Mouse (Mus musculus) midbrain, embryonic 11.5 days (tissue): ENCODE results near the gene Dus2. TPM values are rescaled to one million over a fixed set of nuclear protein-coding genes. Genes with fewer than 3 reads are reported as not detected.

ENCODE experiments used
- ATAC-seq: fragments of 200-750 bp; cut with Nextera tagmentation; 2 replicates; pipeline ENCODE4 v1.8.0; 2017; ENCODE audit warnings: moderate TSS enrichment, moderate library complexity; ENCODE audit not compliant: low FRiP score
- DNase-seq: peaks from one replicate; pipeline ENCODE4 v3.0.0; 2015; ENCODE audit warnings: low spot score; ENCODE audit errors: missing footprints
- H3K27ac ChIP-seq: fragments of 300-500 bp; sonication (generic); 2 replicates; pipeline ENCODE4 v1.5.1; 2014; ENCODE audit warnings: low read depth, low read length
- H3K27me3 ChIP-seq: fragments of 300-500 bp; sonication (generic); 2 replicates; pipeline ENCODE4 v1.6.1; 2014; ENCODE audit warnings: mild to moderate bottlenecking, low read length, moderate library complexity, mixed read lengths; ENCODE audit not compliant: control insufficient read depth, insufficient read depth
- H3K36me3 ChIP-seq: fragments of 300-500 bp; sonication (generic); 2 replicates; pipeline ENCODE4 v1.6.1; 2014; ENCODE audit warnings: mild to moderate bottlenecking, low read length, moderate library complexity, mixed read lengths; ENCODE audit not compliant: control insufficient read depth, insufficient read depth
- H3K4me1 ChIP-seq: fragments of 300-500 bp; sonication (generic); 2 replicates; pipeline ENCODE4 v1.6.1; 2014; ENCODE audit warnings: low read length; ENCODE audit not compliant: control insufficient read depth, insufficient read depth
- H3K4me2 ChIP-seq: fragments of 300-500 bp; sonication (generic); 2 replicates; pipeline ENCODE4 v1.6.1; 2014; ENCODE audit warnings: mild to moderate bottlenecking, moderate library complexity
- H3K4me3 ChIP-seq: fragments of 300-500 bp; sonication (generic); 2 replicates; pipeline ENCODE4 v1.5.1; 2014; ENCODE audit warnings: low read depth, low read length
- H3K9ac ChIP-seq: fragments of 300-500 bp; sonication (generic); 2 replicates; pipeline ENCODE4 v1.6.1; 2014; ENCODE audit warnings: low read length
- H3K9me3 ChIP-seq: fragments of 300-500 bp; sonication (generic); 2 replicates; pipeline ENCODE4 v1.6.1; 2016; ENCODE audit warnings: low read length; ENCODE audit not compliant: control insufficient read depth
- WGBS: fragments of 180-500 bp; shearing (Covaris S2); extraction: QIAGEN DNeasy Blood & Tissue Kit; methylation state at CpG from one replicate; pipeline ENCODE4 v1.1.7; 2014; 5-methylcytosine and 5-hydroxymethylcytosine counted together
- microRNA-seq: library from miRNA; unstranded; fragments of <30 nt; microRNA quantifications from one replicate; pipeline ENCODE4, GENCODE M21; 2017
- polyA plus RNA-seq: library from polyadenylated mRNA; unstranded; fragments of >200 nt; fragmentation: Nextera tagmentation; extraction: Ambion mirVana; gene quantifications from 2 replicates; pipeline ENCODE4 v1.2.1, GENCODE M21; 2014

Dus2 gene
- polyA plus RNA-seq, 1 experiment from 2014 or later = 14.4 TPM

DNA sequence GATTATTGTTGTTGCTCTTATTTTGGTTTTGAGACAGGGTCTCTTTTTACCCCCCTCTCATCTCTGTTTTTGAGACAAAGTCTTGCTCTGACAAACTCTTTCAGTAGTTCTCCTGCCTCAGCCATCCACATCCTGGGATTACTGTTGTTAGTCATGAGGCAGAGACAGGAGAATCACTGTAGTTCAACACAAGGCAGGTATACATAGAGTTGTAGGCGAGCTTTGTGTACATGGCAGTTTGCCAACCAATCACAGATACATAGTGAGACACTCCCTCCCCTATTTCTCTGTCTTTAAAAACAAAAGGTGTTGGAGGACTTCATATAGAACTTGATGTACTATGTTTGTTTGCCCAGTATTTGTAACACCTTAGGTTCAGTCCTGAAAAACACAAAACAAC, 83.5 kb downstream of the Dus2 start:
- Histone ChIP-seq H3K4me1 (no peaks in the 10 kb centered on the region), H3K9me3 (no peaks in the 10 kb centered on the region; the same call in 1 of the 2 replicates), H3K36me3 (peaks cover 4% of the 10 kb centered on the region), H3K4me2 (no peak overlapping the region), H3K27ac (no peak overlapping the region), H3K27me3 (no peaks in the 10 kb centered on the region), H3K9ac (no peak overlapping the region), H3K4me3 (no peak overlapping the region)
- ATAC-seq = no peak
- peak; percentile 6 for DNase-seq
- 93% methylated on average over 1 of the region's 1 CpGs for whole genome bisulfite sequencing

DNA sequence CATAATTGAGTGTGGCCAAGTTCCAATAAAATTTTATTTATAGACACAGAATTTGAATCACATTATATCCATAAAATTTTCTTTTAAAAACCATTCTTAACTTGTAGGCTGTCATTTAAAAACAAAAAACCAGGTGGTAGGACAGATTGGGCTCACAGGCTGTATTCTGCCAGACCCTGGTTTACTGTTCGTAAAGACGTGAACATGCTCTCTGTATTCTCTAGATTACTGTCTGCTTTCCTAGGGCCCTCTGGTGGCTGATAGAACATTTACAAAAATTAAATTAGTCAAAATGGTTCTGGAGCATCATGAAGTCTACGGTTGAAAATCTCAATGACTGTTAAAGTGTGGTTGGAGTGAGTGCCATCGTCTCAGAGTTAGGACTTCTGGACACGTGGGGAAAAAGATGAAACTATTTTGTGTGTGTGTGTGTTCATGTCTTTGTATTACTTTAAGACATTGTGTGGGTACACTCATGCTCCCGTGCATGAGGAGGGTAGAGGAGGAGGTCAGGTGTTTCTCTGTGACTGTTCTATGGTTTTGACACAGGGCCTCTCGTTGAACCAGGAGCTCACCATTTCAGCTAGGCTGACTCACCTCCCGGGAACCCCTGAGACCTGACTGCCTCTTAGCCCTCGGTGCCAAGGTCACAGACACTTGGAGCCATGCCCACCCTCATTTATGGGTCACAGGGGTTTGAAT, 84.2 kb downstream of the Dus2 start:
- DNase-seq (peak; percentile 75), ATAC-seq (no peak)
- Histone ChIP-seq H3K27ac (no peak overlapping the region), H3K4me3 (no peak overlapping the region), H3K36me3 (peaks cover 4% of the 10 kb centered on the region), H3K9me3 (no peaks in the 10 kb centered on the region; the same call in 1 of the 2 replicates), H3K4me1 (no peaks in the 10 kb centered on the region), H3K4me2 (no peak overlapping the region), H3K9ac (no peak overlapping the region), H3K27me3 (no peaks in the 10 kb centered on the region)
- 93% methylated on average over 9 of the region's 9 CpGs for WGBS

DNA sequence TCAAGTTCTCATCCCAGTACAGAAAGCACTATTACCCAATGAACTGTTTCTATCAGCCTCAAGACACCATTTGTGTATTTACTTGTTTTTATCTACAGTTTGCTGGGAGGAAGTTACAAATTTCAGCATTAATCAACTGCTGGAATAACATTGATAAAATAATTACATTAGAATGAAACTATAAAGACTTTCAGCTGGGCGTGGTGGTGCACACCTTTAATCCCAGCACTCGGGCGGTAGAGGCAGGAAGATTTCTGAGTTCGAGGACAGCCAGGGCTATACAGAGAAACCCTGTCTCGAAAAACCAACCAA, 84.7 kb downstream of the Dus2 start:
- DNase-seq = peak; percentile 19
- H3K4me1 ChIP-seq = no peaks in the 10 kb centered on the region
- H3K4me3 ChIP-seq = no peak overlapping the region
- no peaks in the 10 kb centered on the region; the same call in 1 of the 2 replicates for H3K9me3 ChIP-seq
- no peak overlapping the region for H3K27ac ChIP-seq
- peaks cover 4% of the 10 kb centered on the region for H3K36me3 ChIP-seq
- no peak overlapping the region for H3K4me2 ChIP-seq
- H3K9ac ChIP-seq = no peak overlapping the region
- ATAC-seq = no peak
- 97% methylated on average over 5 of the region's 5 CpGs for WGBS
- H3K27me3 ChIP-seq = no peaks in the 10 kb centered on the region

DNA sequence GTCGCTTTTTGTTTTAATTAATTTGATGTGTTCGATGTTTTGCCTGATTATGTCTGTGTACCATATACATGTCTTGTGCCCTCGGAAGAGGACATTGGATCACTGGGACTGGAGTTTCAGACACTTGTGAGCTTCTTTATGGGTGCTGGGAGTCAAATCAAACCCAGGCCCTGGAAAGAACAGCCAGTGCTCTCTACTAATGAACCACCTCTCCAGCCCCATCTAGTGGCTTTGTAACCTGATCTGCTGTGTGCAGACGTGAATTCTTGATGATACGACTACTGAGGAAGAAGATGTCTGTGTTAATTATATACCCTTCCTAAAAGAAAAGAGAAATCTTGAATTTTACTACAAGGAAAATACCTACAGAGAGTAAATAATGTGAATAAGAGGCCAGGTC, 85.5 kb downstream of the Dus2 start:
- Histone ChIP-seq H3K27me3 (no peaks in the 10 kb centered on the region), H3K9me3 (no peaks in the 10 kb centered on the region; the same call in 1 of the 2 replicates), H3K4me1 (no peaks in the 10 kb centered on the region), H3K4me3 (no peak overlapping the region), H3K36me3 (peaks cover 4% of the 10 kb centered on the region), H3K4me2 (no peak overlapping the region), H3K9ac (no peak overlapping the region), H3K27ac (no peak overlapping the region)
- DNase-seq = peak; percentile 82
- ATAC-seq = no peak
- WGBS = 83% methylated on average over 5 of the region's 5 CpGs

DNA sequence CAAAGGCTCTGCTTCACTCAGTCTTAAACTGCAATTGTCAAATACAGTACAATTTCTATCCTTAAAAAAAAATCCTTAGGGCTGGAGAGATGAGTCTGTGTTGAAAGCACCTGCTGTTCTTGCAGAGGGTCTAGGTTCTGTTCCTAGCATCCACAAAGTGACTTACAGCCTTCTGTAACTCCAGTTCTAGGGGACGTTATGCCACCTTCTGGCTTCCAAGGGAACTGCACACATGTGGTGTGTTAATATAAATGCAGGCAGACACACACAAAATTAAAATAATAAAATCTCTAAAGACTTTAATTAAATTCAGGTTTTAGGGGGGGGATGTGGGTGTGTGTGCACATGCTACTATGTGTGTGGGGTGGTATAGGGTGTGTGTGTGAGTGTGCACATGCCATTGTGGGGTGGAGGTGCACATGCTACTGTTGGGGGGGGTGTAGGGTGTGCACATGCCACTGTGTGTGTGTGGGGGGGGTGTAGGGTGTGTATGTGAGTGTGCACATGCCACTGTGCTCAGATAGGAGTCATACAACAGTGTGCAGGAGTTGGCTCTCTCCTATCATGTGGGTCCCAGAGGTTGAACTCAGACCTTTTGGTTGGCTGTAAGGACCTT, 86.4 kb downstream of the Dus2 start:
- H3K9ac ChIP-seq = no peak overlapping the region
- H3K27me3 ChIP-seq = no peaks in the 10 kb centered on the region
- WGBS = 91% methylated on average over 1 of the region's 1 CpGs
- ATAC-seq (no peak), DNase-seq (peak; percentile 49)
- H3K9me3 ChIP-seq = no peaks in the 10 kb centered on the region; the same call in 1 of the 2 replicates
- peaks cover 4% of the 10 kb centered on the region for H3K36me3 ChIP-seq
- no peak overlapping the region for H3K27ac ChIP-seq
- H3K4me2 ChIP-seq = no peak overlapping the region
- H3K4me1 ChIP-seq = no peaks in the 10 kb centered on the region
- H3K4me3 ChIP-seq = no peak overlapping the region

DNA sequence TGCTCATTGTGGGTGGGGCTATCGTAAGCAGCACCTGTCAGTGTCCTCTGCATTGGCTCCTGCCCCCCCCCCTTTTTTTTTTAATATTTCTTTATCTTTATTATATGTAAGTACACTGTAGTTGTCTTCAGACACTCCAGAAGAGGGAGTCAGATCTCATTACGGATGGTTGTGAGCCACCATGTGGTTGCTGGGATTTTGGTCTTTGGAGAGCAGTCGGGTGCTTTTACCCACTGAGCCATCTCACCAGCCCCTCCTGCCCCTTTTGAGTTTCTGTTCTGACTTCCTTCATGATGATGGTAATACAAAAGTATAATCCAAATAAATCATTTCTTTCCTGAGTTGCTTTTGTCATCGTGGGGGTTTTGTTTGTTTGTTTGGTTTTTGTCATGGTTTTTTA, 111.2 kb downstream of the Dus2 start:
- ATAC-seq (no peak), DNase-seq (no peak)
- no peak overlapping the region for H3K4me3 ChIP-seq
- WGBS = 93% methylated on average over 4 of the region's 4 CpGs
- no peak overlapping the region for H3K9ac ChIP-seq
- no peak overlapping the region for H3K27ac ChIP-seq
- H3K27me3 ChIP-seq = no peaks in the 10 kb centered on the region
- no peaks in the 10 kb centered on the region for H3K4me1 ChIP-seq
- H3K4me2 ChIP-seq = no peak overlapping the region
- H3K9me3 ChIP-seq = no peaks in the 10 kb centered on the region
- H3K36me3 ChIP-seq = peaks cover 6% of the 10 kb centered on the region

Small RNA genes within 50 kb of the gene (microRNA-seq; reads per million reads assigned to microRNA genes)
- gene Mir7074 = not detected

Other genes with a start within 250 kb of the Dus2 start
- gene Gfod2, start 232.7 kb upstream of the Dus2 start, polyA plus RNA-seq = 36.5 and 38.8 TPM in 2 replicates
- gene Ranbp10, start 164.0 kb upstream of the Dus2 start, polyA plus RNA-seq = 10.9 and 11.2 TPM in 2 replicates
- 0.15 and 0.18 TPM in 2 replicates for gene Tsnaxip1, start 163.6 kb upstream of the Dus2 start, polyA plus RNA-seq
- gene Cenpt, start 138.1 kb upstream of the Dus2 start, polyA plus RNA-seq = 58.1 and 60.4 TPM in 2 replicates
- gene Thap11, start 136.2 kb upstream of the Dus2 start, polyA plus RNA-seq = 66.5 and 70.5 TPM in 2 replicates
- gene Nutf2, start 130.8 kb upstream of the Dus2 start, polyA plus RNA-seq = 300 and 367 TPM in 2 replicates
- 35.6 TPM in 2 replicates for gene Edc4, start 110.5 kb upstream of the Dus2 start, polyA plus RNA-seq
- 0.29 and 0.40 TPM in 2 replicates for gene Nrn1l, start 97.8 kb upstream of the Dus2 start, polyA plus RNA-seq
- gene Pskh1, start 90.9 kb upstream of the Dus2 start, polyA plus RNA-seq = 11.2 and 13.6 TPM in 2 replicates
- gene Ctrl, start 57.5 kb upstream of the Dus2 start, polyA plus RNA-seq = 0.61 and 1.9 TPM in 2 replicates
- 22.5 and 26.9 TPM in 2 replicates for gene Psmb10, start 52.9 kb upstream of the Dus2 start, polyA plus RNA-seq
- gene Lcat, start 48.0 kb upstream of the Dus2 start, polyA plus RNA-seq = 0.23 and 0.28 TPM in 2 replicates
- 7.2 and 7.8 TPM in 2 replicates for gene Slc12a4, start 25.2 kb upstream of the Dus2 start, polyA plus RNA-seq
- gene Dpep3, start 11.9 kb upstream of the Dus2 start, polyA plus RNA-seq = not detected in 2 replicates
- 0.28 TPM in 1 of 2 replicates, not detected in the other for gene Dpep2nb, start 14.6 kb downstream of the Dus2 start, polyA plus RNA-seq
- gene Ddx28, start 20.5 kb downstream of the Dus2 start, polyA plus RNA-seq = 21.8 and 23.4 TPM in 2 replicates
- 3.9 and 4.0 TPM in 2 replicates for gene Nfatc3, start 67.5 kb downstream of the Dus2 start, polyA plus RNA-seq
- gene Esrp2, start 145.6 kb downstream of the Dus2 start, polyA plus RNA-seq = 0.88 and 0.89 TPM in 2 replicates
- gene Pla2g15, start 159.1 kb downstream of the Dus2 start, polyA plus RNA-seq = 6.4 and 6.9 TPM in 2 replicates
- 88.3 and 89.4 TPM in 2 replicates for gene Slc7a6, start 177.5 kb downstream of the Dus2 start, polyA plus RNA-seq
- gene Slc7a6os, start 219.6 kb downstream of the Dus2 start, polyA plus RNA-seq = 41.5 and 42.2 TPM in 2 replicates
- 59.5 and 61.7 TPM in 2 replicates for gene Prmt7, start 219.6 kb downstream of the Dus2 start, polyA plus RNA-seq